Mouse (Mus musculus) G1E (cell line): ENCODE measurements around the gene Cdh6. TPM values are rescaled to one million over a fixed set of nuclear protein-coding genes. Genes with fewer than 3 reads are reported as not detected.

Source experiments
- ATAC-seq: 2 replicates; pipeline ENCODE4 v1.8.0; 2016; ENCODE audit warnings: mild to moderate bottlenecking; ENCODE audit not compliant: insufficient number of reproducible peaks, poor library complexity, low FRiP score, severe bottlenecking; ENCODE audit errors: extremely low read depth
- DNase-seq: peaks from one replicate; pipeline ENCODE4 v3.0.0; 2012; ENCODE audit warnings: low spot score
- H3K27me3 ChIP-seq: 2 replicates; pipeline ENCODE4 v1.6.1; 2012; ENCODE audit warnings: mild to moderate bottlenecking, low read length, inconsistent platforms; ENCODE audit not compliant: insufficient read depth
- H3K36me3 ChIP-seq: replicated peaks from 2 replicates; pipeline ENCODE3; 2012; ENCODE audit warnings: mild to moderate bottlenecking, inconsistent platforms
- H3K4me1 ChIP-seq: 2 replicates; pipeline ENCODE4 v1.6.1; 2012; ENCODE audit warnings: low read depth, low read length, inconsistent platforms, mixed read lengths; ENCODE audit not compliant: insufficient read depth
- H3K4me3 ChIP-seq: 2 replicates; pipeline ENCODE4 v1.5.1; 2012; ENCODE audit warnings: low read depth, mild to moderate bottlenecking, inconsistent platforms, low read length, moderate library complexity, mixed read lengths
- H3K9me3 ChIP-seq: replicated peaks from 2 replicates; pipeline ENCODE4 v1.6.1; 2012; ENCODE audit warnings: inconsistent platforms
- CTCF ChIP-seq: IDR thresholded peaks from 2 replicates; pipeline ENCODE4 v1.5.1; 2012; ENCODE audit warnings: low read depth, low read length, inconsistent platforms, mixed read lengths
- GATA1 ChIP-seq: IDR thresholded peaks from 2 replicates; pipeline ENCODE4 v1.6.1; 2012; ENCODE audit warnings: borderline replicate concordance, low read length, inconsistent platforms, mixed read lengths
- GATA2 ChIP-seq: IDR thresholded peaks from 2 replicates; pipeline ENCODE4 v1.6.1; 2012; ENCODE audit warnings: low read depth, low read length, inconsistent platforms, borderline replicate concordance
- POLR2AphosphoS5 ChIP-seq: IDR thresholded peaks from 2 replicates; pipeline ENCODE4 v1.6.1; 2012; ENCODE audit warnings: low read depth, low read length, inconsistent platforms; ENCODE audit not compliant: insufficient replicate concordance
- TAL1 ChIP-seq: conservative IDR thresholded peaks from 2 replicates; pipeline ENCODE4 v1.6.1; 2012; ENCODE audit warnings: low read depth, low read length, inconsistent platforms, mixed read lengths
- polyA plus RNA-seq: library from polyadenylated mRNA; stranded (reverse); fragments of >175 nt; gene quantifications from 2 replicates; pipeline ENCODE4 v1.2.3, GENCODE M21; 2012
- total RNA-seq, 2 experiments: library from RNA; stranded (forward) in 1 of 2; stranded (reverse) in 1 of 2; fragments of 200-1000 nt in 1 of 2; fragments of >200 nt in 1 of 2; fragmentation: Nextera tagmentation in 1 of 2; gene quantifications; 2 replicates each; pipeline ENCODE4 v1.2.3; 2014 to 2017

Gene Cdh6
- total and polyA plus RNA-seq, 3 experiments: 0.11 TPM; not detected in 2

DNA sequence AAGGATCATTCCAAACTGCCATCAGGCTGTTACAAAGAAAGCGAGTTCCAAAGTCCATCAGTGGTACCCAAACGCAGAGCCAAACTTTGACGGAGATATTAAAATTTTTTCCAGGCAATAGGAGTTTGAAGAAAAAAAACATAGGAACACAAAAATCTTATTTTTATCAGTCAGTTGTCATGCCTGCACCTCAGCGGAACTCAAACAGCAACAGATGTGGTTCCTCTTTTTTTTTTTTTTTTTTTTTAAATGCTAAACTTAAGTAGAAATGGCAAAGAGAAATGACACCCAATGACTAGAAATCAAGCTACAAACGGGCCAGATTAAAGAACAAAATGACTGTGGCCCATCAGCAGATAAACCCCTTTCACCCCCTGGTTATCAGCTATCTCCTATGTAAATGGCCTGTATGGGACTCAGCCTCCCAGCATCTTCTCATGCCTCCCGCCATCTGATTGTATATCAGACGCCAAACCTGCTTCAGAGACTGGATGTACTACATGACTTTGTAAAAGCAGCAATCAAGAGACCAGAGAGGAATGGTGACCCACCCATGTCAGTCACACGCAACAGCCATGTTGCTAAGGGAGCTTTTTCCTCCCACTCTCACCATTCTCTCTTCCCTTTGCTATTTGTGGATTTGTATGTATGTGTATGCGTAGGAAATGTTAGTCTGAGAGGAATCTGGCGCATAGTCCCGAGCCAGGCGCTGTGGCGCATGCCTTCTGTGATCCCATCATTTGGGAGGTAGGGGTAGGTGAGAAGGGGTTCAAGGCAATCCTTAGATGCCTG lies 8.2 kb downstream of the Cdh6 start:
- H3K9me3 ChIP-seq: no peaks in the 10 kb centered on the region
- H3K27me3 ChIP-seq: no peaks in the 10 kb centered on the region
- no peak for TF ChIP-seq GATA2
- TF ChIP-seq GATA1: no peak
- TF ChIP-seq POLR2AphosphoS5: no peak
- TF ChIP-seq CTCF: no peak
- TF ChIP-seq TAL1: no peak
- no peak for DNase-seq
- H3K4me1 ChIP-seq: no peaks in the 10 kb centered on the region
- no peak for ATAC-seq
- no peaks in the 10 kb centered on the region for H3K36me3 ChIP-seq
- no peak overlapping the region for H3K4me3 ChIP-seq

DNA sequence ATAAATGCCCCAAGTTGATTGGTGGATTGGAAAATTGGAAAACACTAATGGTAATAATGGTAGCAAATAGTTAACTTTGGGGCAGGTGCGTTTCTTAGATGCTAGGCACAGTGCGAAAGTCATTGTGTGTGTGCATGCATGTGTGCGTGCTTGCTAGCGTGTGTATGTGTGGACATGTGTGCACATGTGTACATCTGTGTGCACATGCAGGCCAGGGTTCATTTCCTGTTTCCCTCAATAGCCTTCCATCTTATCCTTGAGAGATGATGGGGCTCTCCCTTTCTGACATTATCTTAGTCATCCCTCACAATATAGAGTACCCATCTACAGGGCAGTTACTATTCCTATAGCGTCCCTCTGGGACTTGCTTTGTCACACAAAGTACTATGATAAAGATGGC lies 17.7 kb downstream of the Cdh6 start:
- TF ChIP-seq GATA2 (no peak), TAL1 (no peak), GATA1 (no peak), CTCF (no peak), POLR2AphosphoS5 (no peak)
- H3K4me3 ChIP-seq: no peak overlapping the region
- no peak for ATAC-seq
- no peaks in the 10 kb centered on the region for H3K36me3 ChIP-seq
- DNase-seq: no peak
- no peaks in the 10 kb centered on the region for H3K4me1 ChIP-seq
- no peaks in the 10 kb centered on the region for H3K27me3 ChIP-seq
- H3K9me3 ChIP-seq: no peaks in the 10 kb centered on the region

DNA sequence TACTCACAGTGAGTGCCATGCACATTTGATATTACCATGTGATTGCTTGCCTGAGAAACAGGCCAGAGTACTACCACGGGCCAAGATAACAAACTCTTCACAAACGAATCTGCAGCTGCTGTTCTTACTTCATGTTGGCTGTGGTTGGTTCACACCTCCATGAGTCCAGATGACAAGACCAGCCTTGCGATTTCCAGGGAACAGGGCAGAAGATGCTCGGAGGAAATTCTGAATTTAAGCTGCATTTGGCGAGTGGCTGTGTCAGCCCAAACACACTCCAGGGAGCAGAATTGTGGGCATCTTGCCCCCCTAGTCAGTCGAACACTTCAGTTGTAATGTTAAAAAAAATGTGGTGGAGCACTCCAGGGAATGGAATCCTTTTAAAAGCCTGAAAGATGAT lies 18.1 kb downstream of the Cdh6 start:
- H3K9me3 ChIP-seq: no peaks in the 10 kb centered on the region
- TF ChIP-seq GATA2 (no peak), CTCF (no peak), GATA1 (no peak), TAL1 (no peak), POLR2AphosphoS5 (no peak)
- no peaks in the 10 kb centered on the region for H3K27me3 ChIP-seq
- ATAC-seq (no peak), DNase-seq (no peak)
- H3K4me1 ChIP-seq: no peaks in the 10 kb centered on the region
- H3K4me3 ChIP-seq: no peak overlapping the region
- no peaks in the 10 kb centered on the region for H3K36me3 ChIP-seq

DNA sequence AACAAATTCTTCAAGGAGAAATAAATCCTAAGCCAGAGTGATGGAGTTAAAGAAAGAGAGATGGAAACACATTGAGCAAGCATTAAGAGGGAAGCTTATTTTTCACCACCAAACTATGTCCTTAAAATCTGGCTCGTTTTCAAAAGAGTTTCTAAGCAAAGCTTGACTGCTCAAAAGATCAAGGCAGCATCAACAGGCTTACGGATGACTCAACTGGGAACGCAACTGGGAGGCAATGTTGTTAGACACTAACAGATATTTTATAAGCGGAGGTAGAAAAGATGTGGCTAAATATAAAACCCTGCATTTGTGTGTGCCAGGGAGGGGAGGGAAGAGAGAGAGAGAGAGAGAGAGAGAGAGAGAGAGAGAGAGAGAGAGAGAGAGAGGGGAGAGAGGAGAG lies 31.5 kb downstream of the Cdh6 start:
- Histone ChIP-seq H3K36me3 (no peaks in the 10 kb centered on the region), H3K27me3 (no peaks in the 10 kb centered on the region), H3K9me3 (no peaks in the 10 kb centered on the region), H3K4me3 (no peak overlapping the region), H3K4me1 (no peaks in the 10 kb centered on the region)
- ATAC-seq: no peak
- TF ChIP-seq CTCF (no peak), GATA1 (no peak), GATA2 (no peak), TAL1 (no peak), POLR2AphosphoS5 (no peak)
- DNase-seq: no peak

DNA sequence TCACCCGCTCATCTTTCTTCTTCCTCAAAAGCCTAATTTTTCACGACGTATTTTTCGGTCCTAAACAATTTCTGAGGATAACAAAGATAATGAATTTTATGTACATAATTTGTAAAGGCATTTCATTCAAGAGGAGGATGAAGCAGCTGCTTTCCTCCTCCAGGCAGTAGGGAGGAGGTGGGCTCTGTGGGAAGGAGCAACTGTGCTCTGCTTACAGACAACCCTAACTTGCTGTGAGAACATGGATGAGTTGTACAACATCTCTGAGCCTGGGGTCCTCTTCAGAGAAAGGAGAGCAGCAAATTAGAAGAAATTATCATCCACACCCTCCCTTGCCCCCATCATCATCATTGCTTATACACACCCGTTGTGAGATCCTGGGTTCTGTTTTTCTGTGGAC lies 33.8 kb downstream of the Cdh6 start:
- ATAC-seq (no peak), DNase-seq (no peak)
- no peaks in the 10 kb centered on the region for H3K27me3 ChIP-seq
- TF ChIP-seq GATA2 (no peak), GATA1 (no peak), CTCF (no peak), TAL1 (no peak)
- no peak overlapping the region for H3K4me3 ChIP-seq
- no peaks in the 10 kb centered on the region for H3K4me1 ChIP-seq
- H3K36me3 ChIP-seq: no peaks in the 10 kb centered on the region
- no peaks in the 10 kb centered on the region for H3K9me3 ChIP-seq

DNA sequence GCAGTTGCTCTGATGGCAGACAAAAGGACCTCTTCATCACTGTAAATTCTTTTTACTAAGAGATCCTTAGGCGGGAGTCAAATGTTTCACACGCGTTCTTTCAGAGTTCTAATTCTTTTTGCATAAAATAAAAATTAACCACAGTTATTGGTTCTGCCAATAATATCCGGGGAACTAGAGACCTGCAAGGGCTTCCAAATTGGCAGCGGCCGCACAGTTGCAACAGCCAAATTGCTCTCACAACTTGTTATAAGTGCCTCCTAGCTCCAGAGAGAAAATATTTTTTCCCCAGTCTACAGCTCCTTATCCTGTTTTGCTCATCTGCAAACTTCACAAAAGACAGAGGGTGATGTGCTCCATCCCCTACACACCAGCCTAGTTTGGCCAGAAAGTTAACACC lies 36.3 kb downstream of the Cdh6 start:
- Histone ChIP-seq H3K36me3 (no peaks in the 10 kb centered on the region), H3K4me3 (no peak overlapping the region), H3K4me1 (no peaks in the 10 kb centered on the region), H3K27me3 (no peaks in the 10 kb centered on the region), H3K9me3 (no peaks in the 10 kb centered on the region)
- no peak for DNase-seq
- TF ChIP-seq POLR2AphosphoS5: no peak
- TF ChIP-seq GATA2: no peak
- TF ChIP-seq TAL1: no peak
- no peak for TF ChIP-seq GATA1
- TF ChIP-seq CTCF: no peak
- ATAC-seq: no peak

DNA sequence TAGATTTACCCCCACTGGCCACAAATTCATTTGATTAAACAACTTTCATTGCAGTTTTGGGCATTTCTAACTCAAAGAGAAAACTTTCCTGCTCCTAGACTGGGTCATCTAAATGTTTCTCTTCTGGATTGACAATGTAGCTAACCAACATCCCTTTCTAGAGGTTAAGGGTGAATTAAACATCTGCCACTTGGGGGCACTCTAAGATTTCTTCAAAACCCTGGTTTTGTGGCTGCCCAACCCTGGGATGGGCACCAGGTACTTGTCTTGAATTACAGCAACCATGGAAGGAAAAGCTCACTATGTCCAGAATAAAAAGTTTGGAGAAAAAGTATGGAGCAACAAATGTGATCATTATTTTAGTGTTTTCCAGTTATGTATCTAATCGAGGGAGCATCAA lies 39.4 kb downstream of the Cdh6 start:
- DNase-seq: no peak
- no peak overlapping the region for H3K4me3 ChIP-seq
- no peak for ATAC-seq
- H3K27me3 ChIP-seq: no peaks in the 10 kb centered on the region
- no peaks in the 10 kb centered on the region for H3K36me3 ChIP-seq
- TF ChIP-seq CTCF: no peak
- H3K4me1 ChIP-seq: no peaks in the 10 kb centered on the region
- no peaks in the 10 kb centered on the region for H3K9me3 ChIP-seq
